Mouse (Mus musculus) cerebellum, adult (tissue): ENCODE results near the gene 4930469K13Rik.

Experiments used
- ATAC-seq: cut with Nextera tagmentation; 2 replicates; pipeline ENCODE4 v1.9.2; 2017; ENCODE audit warnings: mild to moderate bottlenecking, moderate library complexity, mixed read lengths; ENCODE audit not compliant: insufficient number of reproducible peaks, low FRiP score, low TSS enrichment

4930469K13Rik gene

GRCm38 (mm10) chr11:34079542-34080464, 18.6 kb downstream of the 4930469K13Rik start:
- ATAC-seq: no peak

- no peak for ATAC-seq
Measured at GRCm38 (mm10) chr11:34078581-34078980, 19.8 kb downstream of the 4930469K13Rik start.

- no peak for ATAC-seq
Measured at GRCm38 (mm10) chr11:34077870-34078269, 20.5 kb downstream of the 4930469K13Rik start.

DNA sequence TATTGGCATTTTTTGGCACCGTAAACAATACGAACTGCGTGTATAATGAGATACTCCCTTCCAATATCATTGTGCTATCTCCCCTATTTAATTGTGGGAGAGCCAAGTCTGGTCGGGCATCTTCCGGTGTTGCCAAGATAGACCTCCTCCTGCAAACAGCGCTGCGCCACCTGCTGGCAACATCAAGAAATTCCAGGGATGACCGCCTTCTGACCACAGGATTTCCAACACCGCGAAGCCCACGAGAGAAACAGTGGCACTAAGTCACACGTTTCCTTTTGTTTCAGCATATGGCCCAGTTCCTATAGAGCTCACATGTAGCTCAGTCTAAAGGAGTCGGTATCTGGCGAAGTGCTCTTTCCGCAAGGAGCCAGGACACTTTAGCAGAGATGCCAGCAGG, 24.6 kb downstream of the 4930469K13Rik start:
- peak; percentile 36; the same call in 1 of the 2 replicates for ATAC-seq

GRCm38 (mm10) chr11:34072309-34072708, 26.0 kb downstream of the 4930469K13Rik start:
- ATAC-seq: no peak

- no peak for ATAC-seq
Measured at GRCm38 (mm10) chr11:34070596-34070995, 27.8 kb downstream of the 4930469K13Rik start.

GRCm38 (mm10) chr11:34063702-34064485, 34.5 kb downstream of the 4930469K13Rik start:
- no peak for ATAC-seq

DNA sequence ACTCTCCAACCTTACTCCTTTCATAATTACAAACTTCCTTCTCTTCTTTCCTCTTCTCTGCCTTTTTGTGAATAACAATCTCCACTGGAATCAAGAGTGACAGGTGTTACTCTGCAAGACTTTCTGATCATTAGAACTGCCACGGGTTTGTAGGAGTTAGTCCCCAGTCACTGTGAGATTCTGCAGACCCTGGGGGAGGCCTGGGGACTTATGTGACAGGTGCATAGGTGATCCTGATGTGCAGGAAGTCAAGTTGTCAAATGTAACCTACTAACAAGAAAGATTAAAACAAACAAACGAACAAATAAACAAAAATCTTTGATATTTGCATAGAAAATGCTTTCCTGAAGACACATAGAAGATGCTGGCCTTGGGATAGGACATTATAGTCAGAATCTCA, 35.1 kb downstream of the 4930469K13Rik start:
- ATAC-seq: no peak

- no peak for ATAC-seq
Measured at GRCm38 (mm10) chr11:34061740-34062139, 36.6 kb downstream of the 4930469K13Rik start.

- no peak for ATAC-seq
Measured at GRCm38 (mm10) chr11:34058960-34059359, 39.4 kb downstream of the 4930469K13Rik start.

DNA sequence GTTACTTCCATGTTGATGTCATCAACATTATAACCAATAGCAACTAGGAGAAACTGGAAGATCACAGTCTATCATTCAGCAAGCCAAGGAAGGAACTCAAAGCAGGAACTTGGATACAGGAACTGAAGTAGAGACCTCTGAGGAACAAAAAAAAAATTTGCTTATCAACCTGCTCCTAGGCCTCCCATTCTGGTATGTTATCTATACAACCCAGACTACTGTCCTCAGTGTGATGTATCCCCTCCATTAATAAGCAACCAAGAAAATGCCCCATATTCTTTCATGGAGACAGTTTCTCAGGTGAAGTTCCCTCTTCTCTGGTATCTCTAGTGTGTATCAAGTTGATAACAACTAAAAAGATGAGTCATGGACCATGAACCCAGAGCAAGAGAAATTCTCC, 40.0 kb downstream of the 4930469K13Rik start:
- no peak for ATAC-seq

GRCm38 (mm10) chr11:34056715-34057114, 41.6 kb downstream of the 4930469K13Rik start:
- no peak for ATAC-seq

GRCm38 (mm10) chr11:34054031-34054727, 44.2 kb downstream of the 4930469K13Rik start:
- ATAC-seq: no peak

DNA sequence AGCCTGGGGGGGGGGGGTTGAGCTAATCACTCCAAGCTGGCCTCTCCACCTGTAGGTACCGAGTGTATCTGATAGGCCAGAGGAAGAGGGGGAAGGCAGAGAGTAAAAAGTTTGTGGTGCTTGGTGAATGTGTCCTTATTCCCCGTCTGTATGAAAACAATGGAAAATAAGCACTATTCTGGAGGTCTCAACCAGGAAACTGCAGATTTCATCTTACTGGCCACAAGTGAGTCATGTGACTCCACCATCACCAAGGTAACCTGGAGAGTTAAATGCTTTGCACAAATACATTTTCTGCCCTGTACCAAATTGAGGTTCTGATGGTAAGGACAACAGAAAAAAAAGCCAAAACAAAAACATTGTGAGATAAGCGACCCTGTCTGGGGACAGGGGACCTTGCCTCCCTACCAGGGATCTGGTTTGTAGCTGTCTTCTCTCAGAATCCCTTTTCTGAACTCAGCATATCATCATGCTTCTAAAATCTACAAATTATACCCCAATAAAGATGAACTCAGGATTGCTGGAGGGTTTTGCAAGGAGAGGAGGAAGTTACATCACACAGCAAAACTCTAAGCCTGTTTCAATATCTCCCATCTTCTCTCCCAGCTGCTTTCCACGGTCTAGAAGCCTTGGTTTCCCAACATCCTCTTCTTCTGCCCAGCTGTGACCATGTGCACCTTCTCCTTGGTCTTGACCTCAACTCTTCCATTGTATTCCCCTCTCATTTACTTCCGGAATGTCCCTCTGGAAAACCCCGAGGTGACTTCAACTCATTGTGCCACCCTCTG, 45.1 kb downstream of the 4930469K13Rik start:
- no peak for ATAC-seq

DNA sequence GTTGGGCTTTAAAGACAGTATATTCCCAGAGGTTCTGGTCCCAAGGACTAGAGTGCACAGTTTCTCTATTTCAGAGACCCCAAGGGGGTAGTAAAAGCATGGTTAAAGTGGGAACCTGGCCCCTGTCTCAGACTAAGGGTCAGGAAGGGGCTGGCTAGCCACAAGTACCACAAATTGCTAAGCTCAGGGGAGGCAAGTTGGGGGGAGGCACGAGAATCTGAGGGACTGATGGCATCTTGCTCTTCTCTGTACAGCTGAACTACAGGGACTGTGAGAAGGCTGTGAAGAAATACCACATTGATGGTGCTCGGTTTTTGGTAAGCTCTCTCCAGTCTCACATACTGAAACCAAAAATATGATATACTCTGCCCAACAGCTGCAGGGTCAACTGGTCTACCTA, 47.7 kb downstream of the 4930469K13Rik start:
- ATAC-seq: no peak

DNA sequence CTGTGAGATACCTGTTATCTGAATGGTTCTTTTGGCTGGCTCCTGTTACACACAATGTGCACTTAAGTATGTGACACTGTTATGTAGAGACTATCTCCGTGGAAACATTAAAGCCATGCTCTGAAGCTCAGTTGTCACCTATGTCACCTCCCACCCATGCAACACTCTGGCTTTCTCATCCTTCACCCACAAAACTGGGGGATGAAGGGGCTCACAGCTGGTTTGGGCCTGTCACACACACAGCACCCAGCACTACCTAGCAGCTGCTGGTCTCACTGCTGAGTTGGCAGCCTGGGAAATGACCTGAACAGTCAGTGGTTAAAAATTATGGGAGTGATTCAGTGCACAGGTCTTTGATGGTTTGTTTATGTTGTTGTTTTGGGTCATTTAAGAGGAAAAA, 48.3 kb downstream of the 4930469K13Rik start:
- ATAC-seq: no peak

DNA sequence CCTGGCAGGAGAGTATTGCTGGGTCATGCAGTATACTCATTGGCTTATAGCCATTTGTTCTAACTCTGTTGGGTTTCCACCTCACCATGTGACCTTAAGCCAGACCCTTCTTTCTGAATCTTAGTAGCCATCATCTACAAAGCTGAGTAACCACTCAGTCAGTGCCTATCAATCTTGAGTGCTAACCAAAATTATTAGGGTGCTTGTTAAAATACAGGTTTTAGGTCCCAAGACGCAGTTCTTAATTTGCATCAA, 49.3 kb downstream of the 4930469K13Rik start:
- ATAC-seq: no peak

- no peak for ATAC-seq
Measured at GRCm38 (mm10) chr11:34048375-34049124, 49.8 kb downstream of the 4930469K13Rik start.

DNA sequence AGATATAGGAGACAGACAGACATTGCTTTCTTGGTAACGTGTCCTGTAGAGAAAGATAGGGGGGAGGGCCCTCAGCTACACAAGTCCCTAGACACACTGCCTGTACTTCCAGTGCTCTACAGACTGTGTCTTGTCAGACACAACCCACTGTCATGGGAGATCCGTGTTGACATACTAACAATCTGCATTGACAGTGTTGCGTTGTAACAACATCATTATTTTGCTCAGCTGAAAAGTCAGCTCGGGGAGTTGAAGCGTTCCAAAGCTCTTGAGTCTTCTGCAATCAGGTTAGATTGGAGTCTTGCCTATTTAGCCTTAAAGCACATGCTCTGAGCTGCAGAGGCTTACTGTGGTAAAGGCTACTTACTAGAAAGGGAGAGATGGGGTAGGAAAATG, 50.8 kb downstream of the 4930469K13Rik start:
- ATAC-seq: no peak
